In the genomic region with DNA sequence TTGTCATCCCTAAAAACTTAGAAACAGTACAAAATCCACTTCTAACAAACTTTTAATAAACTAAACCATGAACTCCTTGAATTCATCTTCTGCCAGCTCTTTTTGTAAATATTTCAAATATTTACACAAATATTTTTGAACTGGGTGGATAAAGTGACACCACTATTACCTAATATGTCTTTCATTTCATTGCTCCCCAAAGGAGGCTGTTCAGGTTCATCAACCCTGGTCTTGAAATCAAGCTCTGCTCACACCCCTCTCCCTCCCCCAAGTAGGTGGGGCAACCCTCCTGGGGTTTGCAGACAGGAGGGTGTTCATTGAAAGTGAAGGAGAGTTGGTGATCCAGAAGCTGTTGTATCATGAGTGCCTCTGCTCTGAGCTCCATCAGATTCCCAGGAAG, we compare ENCODE assay signal across 14 mouse cellular contexts. TPM values are rescaled to one million over a fixed set of nuclear protein-coding genes. Genes with fewer than 3 reads are reported as not detected.
DNase-seq lines count a peak whose midpoint lies in the region; TF ChIP-seq lines count a peak whose summit lies in the region.
"Not testable (repeated sequence)": the region's sequence is repeated elsewhere in the genome, so short reads cannot be mapped to it uniquely, and the experiment has no call there.
"Had no signal": no experiment of that assay in that cellular context is flagged by ENCODE, and none has a peak within 500 bp of the region (broad histone marks: within the 10 kb centered on the region; RNA-seq: fewer than 3 reads in every experiment).

A gene (plus strand): TSS at position 301 of the 400 bp plus-strand sequence.

- TF ChIP-seq CTCF in liver, adult 2 months (IDR thresholded peaks at IDR 0.05; ENCODE audit: low read depth, low read length) = not testable (repeated sequence)

- not testable (repeated sequence) for H3K27ac ChIP-seq in liver, adult 2 months (replicated peaks; ENCODE audit: insufficient read depth, low read depth, low read length)

- not testable (repeated sequence) for H3K4me1 ChIP-seq in liver, adult 2 months (ENCODE audit: control insufficient read depth, insufficient read depth, low read length)

- DNase-seq in kidney, adult 9 months = peak; percentile 17
- peak; percentile 37 for DNase-seq in liver, adult 2 months (ENCODE audit: extremely low read depth, low read depth, low spot score)

- not testable (repeated sequence) for H3K9ac ChIP-seq in liver, adult 2 months (ENCODE audit: low read depth, low read length)

- not testable (repeated sequence) for H3K79me2 ChIP-seq in liver, adult 2 months (ENCODE audit: control insufficient read depth, insufficient read depth, low read length)

- not testable (repeated sequence) for H3K4me3 ChIP-seq in liver, adult 2 months (ENCODE audit: insufficient read depth, low read depth, low read length)

- not testable (repeated sequence) for H3K27me3 ChIP-seq in liver, adult 2 months (ENCODE audit: control insufficient read depth, insufficient read depth, low read length)

- not testable (repeated sequence) for H3K36me3 ChIP-seq in liver, adult 2 months (ENCODE audit: control insufficient read depth, insufficient read depth, low read length)

- TF ChIP-seq POLR2A in liver, adult 2 months (IDR thresholded peaks at IDR 0.05; ENCODE audit: extremely low read depth, insufficient read depth, low read length) = not testable (repeated sequence)

RNA-seq across cellular contexts. Expression of the gene that starts here (rescaled TPM):
- total RNA-seq in liver, adult 2 months (2014; rRNA removed) = 0.37 and 0.47 TPM in 2 replicates
- 0.18 TPM in 1 of 2 replicates, not detected in the other for polyA plus RNA-seq in liver, adult 2 months (2012; rRNA removed)
- total RNA-seq: adrenal gland, adult 18-20 months; adrenal gland, adult 2 months; adrenal gland, postnatal 14 days; adrenal gland, postnatal 25 days; CH12.LX; ES-E14; MEL had no signal
- polyA plus RNA-seq: activated CD4-positive, CD25-positive, alpha-beta regulatory T cell, adult 4 months; adrenal gland, adult 2 months; brain, embryonic 14.5 days; CD4-positive, CD25-positive, alpha-beta regulatory T cell, adult 4 months; cerebellum, adult 2 months; G1E had no signal

Comparison
In these comparisons a context has a peak if more than half of its experiments do, and no peak if none do; other contexts are left out.
1. Peak in DNase-seq in liver, adult 2 months; RNA of the gene not detected or under 1 TPM.